ENCODE assay signal across 17 mouse cellular contexts in the genomic region with DNA sequence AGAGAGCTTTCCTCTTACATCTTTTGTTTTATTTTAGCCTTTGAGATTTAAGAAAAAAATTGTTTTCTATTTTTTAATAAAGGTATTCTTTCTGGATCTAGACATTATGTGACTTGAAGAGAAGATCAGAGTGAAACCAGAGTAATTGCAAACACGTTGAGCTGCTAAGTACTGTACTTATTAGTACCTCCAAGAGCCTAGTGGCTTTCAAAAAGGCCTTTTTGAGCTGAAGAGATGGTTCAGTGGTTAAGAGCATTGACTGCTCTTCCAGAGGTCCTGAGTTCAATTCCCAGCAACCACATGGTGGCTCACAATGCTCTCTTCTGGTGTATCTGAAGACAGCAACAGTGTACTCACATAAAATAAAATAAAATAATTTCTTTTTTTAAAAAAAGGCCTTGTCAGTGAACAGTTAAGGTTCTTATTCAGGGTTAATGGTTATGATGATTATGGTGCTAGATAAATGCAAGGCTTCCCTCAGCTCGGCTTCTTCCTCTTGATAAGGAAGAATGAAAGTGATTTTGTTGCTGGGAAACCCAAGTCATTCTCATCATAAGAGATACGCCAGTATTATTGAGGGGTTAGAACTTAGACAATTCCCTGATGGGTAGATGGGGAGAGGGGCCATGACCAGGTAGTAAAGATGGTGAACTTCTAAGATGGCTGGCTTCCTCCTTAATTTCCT. TPM values are rescaled to one million over a fixed set of nuclear protein-coding genes. Genes with fewer than 3 reads are reported as not detected.
"Had no signal": no experiment of that assay in that cellular context is flagged by ENCODE, and none has a peak within 500 bp of the region (broad histone marks: within the 10 kb centered on the region; RNA-seq: fewer than 3 reads in every experiment).

No protein-coding gene starts in this region.

- H3K4me3 ChIP-seq: neural tube, embryonic 12.5 days; neural tube, embryonic 13.5 days; neural tube, embryonic 15.5 days; stomach, embryonic 15.5 days had no signal

- H3K27me3 ChIP-seq: neural tube, embryonic 12.5 days; neural tube, embryonic 13.5 days; neural tube, embryonic 15.5 days; stomach, embryonic 15.5 days had no signal

- H3K36me3 ChIP-seq: neural tube, embryonic 12.5 days; neural tube, embryonic 13.5 days; neural tube, embryonic 15.5 days; stomach, embryonic 15.5 days had no signal

- H3K9ac ChIP-seq: neural tube, embryonic 12.5 days; neural tube, embryonic 13.5 days; neural tube, embryonic 15.5 days; stomach, embryonic 15.5 days had no signal

- H3K9me3 ChIP-seq: neural tube, embryonic 12.5 days; neural tube, embryonic 13.5 days; neural tube, embryonic 15.5 days; stomach, embryonic 15.5 days had no signal

- DNase-seq: retina, postnatal 1 day; right cerebral cortex, adult 18-20 months; right cerebral cortex, postnatal 14 days; right cerebral cortex, postnatal 25 days; right cerebral cortex, postnatal 4 days; spleen, adult 18-20 months; thymus, adult 18-20 months; thymus, adult 2 months; thymus, postnatal 25 days; thymus, postnatal 36 days; thymus, postnatal 4 days had no signal

- H3K27ac ChIP-seq: neural tube, embryonic 12.5 days; neural tube, embryonic 13.5 days; neural tube, embryonic 15.5 days; stomach, embryonic 15.5 days; stomach, postnatal 0 days had no signal

- H3K4me1 ChIP-seq: neural tube, embryonic 12.5 days; neural tube, embryonic 13.5 days; stomach, embryonic 15.5 days had no signal

RNA-seq across cellular contexts. Expression of a gene that starts 54.9 kb away (rescaled TPM):
- total RNA-seq: neutrophil, adult 5-6 weeks had no signal
